Mouse (Mus musculus) midbrain, postnatal 0 days (tissue): ENCODE measurements around the gene Tagln. TPM values are rescaled to one million over a fixed set of nuclear protein-coding genes. Genes with fewer than 3 reads are reported as not detected.

Source experiments
- ATAC-seq: fragments of 200-750 bp; cut with Nextera tagmentation; 2 replicates; pipeline ENCODE4 v1.8.0; 2017; ENCODE audit warnings: moderate number of reproducible peaks, mild to moderate bottlenecking, moderate TSS enrichment, moderate library complexity; ENCODE audit not compliant: low FRiP score
- DNase-seq: peaks from one replicate; pipeline ENCODE4 v3.0.0-alpha.2; 2015; ENCODE audit warnings: low spot score
- H3K27ac ChIP-seq: fragments of 300-500 bp; sonication (generic); 2 replicates; pipeline ENCODE4 v1.5.1; 2014; ENCODE audit warnings: low read depth, mild to moderate bottlenecking, low read length, mixed read lengths
- H3K27me3 ChIP-seq: fragments of 300-500 bp; sonication (generic); 2 replicates; pipeline ENCODE4 v1.6.1; 2014; ENCODE audit warnings: low read length, control low read depth, mixed read lengths; ENCODE audit not compliant: insufficient read depth
- H3K36me3 ChIP-seq: fragments of 300-500 bp; sonication (generic); 2 replicates; pipeline ENCODE4 v1.6.1; 2014; ENCODE audit warnings: low read length, control low read depth, mixed read lengths; ENCODE audit not compliant: insufficient read depth
- H3K4me1 ChIP-seq: fragments of 300-500 bp; sonication (generic); 2 replicates; pipeline ENCODE4 v1.6.1; 2014; ENCODE audit warnings: mild to moderate bottlenecking, control low read depth, antibody characterized with exemption, low read length, mixed read lengths; ENCODE audit not compliant: insufficient read depth
- H3K4me2 ChIP-seq: fragments of 300-500 bp; sonication (generic); 2 replicates; pipeline ENCODE4 v1.6.1; 2014; ENCODE audit warnings: low read depth, mild to moderate bottlenecking, low read length, mixed read lengths; ENCODE audit not compliant: poor library complexity, severe bottlenecking
- H3K4me3 ChIP-seq: fragments of 300-500 bp; sonication (generic); 2 replicates; pipeline ENCODE4 v1.5.1; 2014; ENCODE audit warnings: low read depth, mild to moderate bottlenecking, low read length, moderate library complexity
- H3K9ac ChIP-seq: fragments of 300-500 bp; sonication (generic); replicated peaks from 2 replicates; pipeline ENCODE4 v1.6.1; 2014; ENCODE audit warnings: mild to moderate bottlenecking, low read length, moderate library complexity, mixed read lengths; ENCODE audit not compliant: poor library complexity, severe bottlenecking
- H3K9me3 ChIP-seq: fragments of 300-500 bp; sonication (generic); 2 replicates; pipeline ENCODE4 v1.6.1; 2016; ENCODE audit warnings: low read length, control low read depth
- CTCF ChIP-seq: IDR thresholded peaks from 2 replicates; pipeline ENCODE4 v1.5.1; 2016; ENCODE audit warnings: antibody characterized with exemption, mild to moderate bottlenecking
- WGBS: fragments of 180-500 bp; shearing (Covaris S2); extraction: QIAGEN DNeasy Blood & Tissue Kit; methylation state at CpG from one replicate; pipeline ENCODE4 v1.1.7; 2014; 5-methylcytosine and 5-hydroxymethylcytosine counted together
- microRNA-seq: library from miRNA; unstranded; fragments of <30 nt; microRNA quantifications from one replicate; pipeline ENCODE4, GENCODE M21; 2016; ENCODE audit warnings: borderline number of aligned reads
- polyA plus RNA-seq: library from polyadenylated mRNA; unstranded; fragments of >200 nt; fragmentation: Nextera tagmentation; extraction: Ambion mirVana; gene quantifications from 2 replicates; pipeline ENCODE4 v1.2.1, GENCODE M21; 2015
- total RNA-seq: library from RNA; depleted of rRNA; stranded (reverse); fragments of >200 nt; gene quantifications from 2 replicates; pipeline ENCODE4 v1.2.3, GENCODE M21; 2014; rRNA removed

Gene Tagln
- total and polyA plus RNA-seq, 2 experiments from 2014 or later = 5.2 TPM

GRCm38 (mm10) chr9:45906355-45907077 is 29.3 kb downstream of the Tagln start, which contains the start of the genes Pcsk7 and Rnf214:
Pcsk7 (plus strand) TSS chr9:45906497.
Rnf214 (minus strand) TSS chr9:45906911.
- peak within 1 kb of the TSS; percentile 98 for H3K9ac ChIP-seq
- TF ChIP-seq CTCF = peak; percentile 78
- peak within 1 kb of the TSS; percentile 83 for H3K4me3 ChIP-seq
- peaks cover 5% of the 10 kb centered on the region for H3K4me1 ChIP-seq
- no peaks in the 10 kb centered on the region for H3K27me3 ChIP-seq
- H3K4me2 ChIP-seq = peak within 1 kb of the TSS; percentile 79
- WGBS = under 1% methylated on average over 74 of the region's 80 CpGs
- ATAC-seq = peak; percentile 92
- H3K36me3 ChIP-seq = peaks cover 27% of the 10 kb centered on the region
- H3K9me3 ChIP-seq = no peaks in the 10 kb centered on the region
- peak within 1 kb of the TSS; percentile 95 for H3K27ac ChIP-seq
- DNase-seq = peak; percentile 93

GRCm38 (mm10) chr9:45905811-45906237 is 30.0 kb downstream of the Tagln start:
- WGBS = under 1% methylated on average over 18 of the region's 27 CpGs
- peaks cover 20% of the 10 kb centered on the region for H3K36me3 ChIP-seq
- peak; percentile 41 for ATAC-seq
- no peaks in the 10 kb centered on the region for H3K9me3 ChIP-seq
- peak overlapping the region; percentile 79 for H3K4me2 ChIP-seq
- peak; percentile 27 for DNase-seq
- H3K27me3 ChIP-seq = no peaks in the 10 kb centered on the region
- peaks cover 5% of the 10 kb centered on the region for H3K4me1 ChIP-seq
- H3K9ac ChIP-seq = peak overlapping the region; percentile 98
- peak overlapping the region; percentile 95 for H3K27ac ChIP-seq
- H3K4me3 ChIP-seq = peak overlapping the region; percentile 83
- no peak for TF ChIP-seq CTCF

DNA sequence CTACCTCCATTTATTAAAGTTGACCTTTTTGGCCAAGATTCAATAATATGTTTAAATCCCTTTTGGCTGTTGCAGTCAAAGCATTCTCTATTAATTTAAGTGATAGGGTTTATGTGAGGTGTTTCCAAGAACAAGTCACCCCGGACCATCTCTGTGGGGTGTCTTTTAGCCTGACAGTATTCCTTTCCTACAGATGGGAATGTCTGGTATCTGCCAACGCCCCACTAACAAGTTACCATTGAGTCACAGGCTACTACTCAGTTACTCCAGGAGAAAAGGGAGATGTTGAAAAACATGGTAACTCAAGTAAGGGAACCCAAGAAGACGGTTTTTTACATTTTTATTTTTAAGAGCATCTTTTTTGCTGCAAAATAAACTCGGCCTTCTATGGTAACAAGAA is 30.7 kb downstream of the Tagln start:
- no peak for ATAC-seq
- Histone ChIP-seq H3K27me3 (no peaks in the 10 kb centered on the region), H3K4me1 (peaks cover 5% of the 10 kb centered on the region), H3K9me3 (no peaks in the 10 kb centered on the region), H3K9ac (no peak overlapping the region), H3K36me3 (peaks cover 15% of the 10 kb centered on the region), H3K4me2 (peak overlapping the region; percentile 79), H3K4me3 (peak overlapping the region; percentile 83), H3K27ac (peak overlapping the region; percentile 95; the same call in 1 of the 2 replicates)
- TF ChIP-seq CTCF = no peak
- WGBS = 52% methylated on average over 4 of the region's 4 CpGs
- DNase-seq = no peak

DNA sequence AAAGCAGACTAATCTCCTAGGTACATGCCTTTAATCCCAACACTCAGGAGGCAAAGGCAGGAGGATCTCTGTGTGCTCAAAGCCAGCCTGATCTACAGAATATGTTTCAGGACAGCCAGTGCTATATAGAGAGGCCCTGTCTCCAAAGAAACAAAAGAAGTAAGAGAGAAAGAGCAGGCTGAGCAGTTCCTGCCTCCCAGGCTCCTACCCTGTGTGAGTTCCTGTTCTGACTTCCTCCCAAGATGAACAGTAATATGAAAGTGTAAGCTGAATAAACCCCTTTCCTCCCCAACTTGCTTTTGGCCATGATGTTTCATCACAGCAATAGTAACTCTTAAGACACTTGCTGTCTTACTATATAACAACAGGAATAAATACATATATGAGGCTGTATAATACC is 42.2 kb downstream of the Tagln start:
- H3K27ac ChIP-seq = no peak overlapping the region
- H3K4me3 ChIP-seq = no peak overlapping the region
- H3K9ac ChIP-seq = no peak overlapping the region
- no peak overlapping the region for H3K4me2 ChIP-seq
- ATAC-seq (no peak), DNase-seq (no peak)
- H3K36me3 ChIP-seq = peaks cover 55% of the 10 kb centered on the region
- TF ChIP-seq CTCF = no peak
- H3K27me3 ChIP-seq = no peaks in the 10 kb centered on the region
- H3K4me1 ChIP-seq = no peaks in the 10 kb centered on the region
- no peaks in the 10 kb centered on the region for H3K9me3 ChIP-seq

Small RNA genes within 50 kb of the gene (microRNA-seq; reads per million reads assigned to microRNA genes)
- gene Mir7087 = not detected

Other genes with a start within 250 kb of the Tagln start
- gene Cep164, start 107.4 kb downstream of the Tagln start, total RNA-seq = 17.1 and 21.3 TPM in 2 replicates
- 12.2 and 17.7 TPM in 2 replicates for gene Cep164, start 107.4 kb downstream of the Tagln start, polyA plus RNA-seq
- 60.7 and 77.3 TPM in 2 replicates for gene Bace1, start 97.5 kb downstream of the Tagln start, total RNA-seq
- gene Bace1, start 97.5 kb downstream of the Tagln start, polyA plus RNA-seq = 42.0 and 46.4 TPM in 2 replicates
- gene Pcsk7, start 29.6 kb downstream of the Tagln start, total RNA-seq = 23.2 and 46.8 TPM in 2 replicates
- 18.2 and 20.2 TPM in 2 replicates for gene Pcsk7, start 29.6 kb downstream of the Tagln start, polyA plus RNA-seq
- 51.4 and 53.4 TPM in 2 replicates for gene Rnf214, start 29.1 kb downstream of the Tagln start, total RNA-seq
- gene Rnf214, start 29.1 kb downstream of the Tagln start, polyA plus RNA-seq = 70.5 and 84.6 TPM in 2 replicates
- 107 and 115 TPM in 2 replicates for gene Sidt2, start 19.2 kb upstream of the Tagln start, total RNA-seq
- 46.7 and 50.8 TPM in 2 replicates for gene Sidt2, start 19.2 kb upstream of the Tagln start, polyA plus RNA-seq
- 237 and 357 TPM in 2 replicates for gene Pafah1b2, start 76.6 kb upstream of the Tagln start, total RNA-seq
- gene Pafah1b2, start 76.6 kb upstream of the Tagln start, polyA plus RNA-seq = 241 and 249 TPM in 2 replicates
- gene Sik3, start 76.8 kb upstream of the Tagln start, total RNA-seq = 36.4 and 38.4 TPM in 2 replicates
- 11.2 and 12.5 TPM in 2 replicates for gene Sik3, start 76.8 kb upstream of the Tagln start, polyA plus RNA-seq